Mouse (Mus musculus) MEL (cell line): Measurements from ENCODE around the gene Atp6v1e1. TPM values are rescaled to one million over a fixed set of nuclear protein-coding genes. Genes with fewer than 3 reads are reported as not detected.

Source experiments
- DNase-seq: peaks from one replicate; pipeline ENCODE4 v3.0.0; 2011; ENCODE audit warnings: low read depth, low spot score
- H3K27ac ChIP-seq: 2 replicates; pipeline ENCODE4 v1.5.1; 2012; ENCODE audit warnings: low read depth, mild to moderate bottlenecking, control low read depth, low read length, moderate library complexity; ENCODE audit not compliant: control insufficient read depth
- H3K27me3 ChIP-seq, 2 experiments: fragments of 150-350 bp in 1 of 2; sonication (generic) in 1 of 2; 2 replicates each; pipeline ENCODE4 v1.6.1; 2012; ENCODE audit warnings: low read length in 2 of 2, mild to moderate bottlenecking in 2 of 2, improper control_type of control experiment in 1 of 2, moderate library complexity in 1 of 2; ENCODE audit not compliant: insufficient read depth in 2 of 2, control insufficient read depth in 1 of 2
- H3K36me3 ChIP-seq, 2 experiments: 2 replicates each; pipeline ENCODE4 v1.6.1; 2012 to 2014; ENCODE audit warnings: low read length in 2 of 2, improper control_type of control experiment in 1 of 2, inconsistent platforms in 1 of 2, mild to moderate bottlenecking in 1 of 2; ENCODE audit not compliant: insufficient read depth in 2 of 2, control insufficient read depth in 1 of 2
- H3K4me1 ChIP-seq, 2 experiments: fragments of 150-350 bp in 1 of 2; sonication (generic) in 1 of 2; 2 replicates each; pipeline ENCODE4 v1.6.1; 2012; ENCODE audit warnings: low read length in 2 of 2, improper control_type of control experiment in 1 of 2, mild to moderate bottlenecking in 1 of 2; ENCODE audit not compliant: insufficient read depth in 2 of 2, control insufficient read depth in 1 of 2
- H3K4me3 ChIP-seq, 2 experiments: fragments of 150-350 bp in 1 of 2; sonication (generic) in 1 of 2; 2 replicates each; pipeline ENCODE4 v1.5.1; 2012; ENCODE audit warnings: low read depth in 2 of 2, low read length in 2 of 2, mild to moderate bottlenecking in 2 of 2, moderate library complexity in 2 of 2, control low read depth in 1 of 2, improper control_type of control experiment in 1 of 2; ENCODE audit not compliant: control insufficient read depth in 1 of 2, insufficient read depth in 1 of 2
- H3K79me2 ChIP-seq: 2 replicates; pipeline ENCODE4 v1.6.1; 2012; ENCODE audit warnings: mild to moderate bottlenecking, low read length, moderate library complexity; ENCODE audit not compliant: control insufficient read depth, poor library complexity, insufficient read depth
- H3K9ac ChIP-seq: 2 replicates; pipeline ENCODE4 v1.6.1; 2012; ENCODE audit warnings: low read depth, mild to moderate bottlenecking, control low read depth, low read length, moderate library complexity; ENCODE audit not compliant: control insufficient read depth, poor library complexity, severe bottlenecking
- H3K9me3 ChIP-seq: fragments of 150-350 bp; sonication (generic); replicated peaks from 2 replicates; pipeline ENCODE4 v1.6.1; 2012; ENCODE audit warnings: mild to moderate bottlenecking, low read length, improper control_type of control experiment, moderate library complexity; ENCODE audit not compliant: insufficient read depth
- BHLHE40 ChIP-seq: IDR thresholded peaks from 2 replicates; pipeline ENCODE4 v1.6.1; 2012; ENCODE audit warnings: low read depth, mild to moderate bottlenecking, inconsistent platforms, low read length, improper control_type of control experiment, borderline replicate concordance
- CHD2 ChIP-seq: IDR thresholded peaks from 2 replicates; pipeline ENCODE4 v1.6.1; 2011; ENCODE audit warnings: low read length, improper control_type of control experiment
- GATA1 ChIP-seq: IDR thresholded peaks from 2 replicates; pipeline ENCODE4 v1.6.1; 2011; ENCODE audit warnings: low read depth, low read length, improper control_type of control experiment
- JUND ChIP-seq: IDR thresholded peaks from 2 replicates; pipeline ENCODE4 v1.6.1; 2011; ENCODE audit warnings: low read depth, mild to moderate bottlenecking, improper control_type of control experiment, low read length
- MAFK ChIP-seq: IDR thresholded peaks from 2 replicates; pipeline ENCODE4 v1.6.1; 2011; ENCODE audit warnings: low read depth, mild to moderate bottlenecking, low read length, improper control_type of control experiment, borderline replicate concordance
- MXI1 ChIP-seq: IDR thresholded peaks from 2 replicates; pipeline ENCODE4 v1.6.1; 2011; ENCODE audit warnings: mild to moderate bottlenecking, low read depth, low read length, improper control_type of control experiment
- MYB ChIP-seq: IDR thresholded peaks from 2 replicates; pipeline ENCODE4 v1.6.1; 2011; ENCODE audit warnings: mild to moderate bottlenecking, low read depth, low read length, improper control_type of control experiment
- MYC ChIP-seq: IDR thresholded peaks from 2 replicates; pipeline ENCODE4 v1.6.1; 2011; ENCODE audit warnings: low read depth, mild to moderate bottlenecking, low read length, improper control_type of control experiment, moderate library complexity
- NRF1 ChIP-seq: IDR thresholded peaks from 2 replicates; pipeline ENCODE4 v1.6.1; 2014; ENCODE audit warnings: low read depth, mild to moderate bottlenecking, inconsistent platforms, low read length, improper control_type of control experiment, moderate library complexity; ENCODE audit not compliant: poor library complexity, insufficient read depth, severe bottlenecking
- POLR2AphosphoS5 ChIP-seq: IDR thresholded peaks from 2 replicates; pipeline ENCODE4 v1.6.1; 2012; ENCODE audit warnings: low read depth, borderline replicate concordance, mild to moderate bottlenecking, inconsistent platforms, low read length, moderate library complexity, mixed read lengths
- RCOR1 ChIP-seq: IDR thresholded peaks from 2 replicates; pipeline ENCODE4 v1.6.1; 2012; ENCODE audit warnings: low read depth, mild to moderate bottlenecking, inconsistent platforms, low read length, improper control_type of control experiment
- TBP ChIP-seq: IDR thresholded peaks from 2 replicates; pipeline ENCODE4 v1.8.0; 2011; ENCODE audit warnings: low read depth, low read length, improper control_type of control experiment
- TCF12 ChIP-seq: IDR thresholded peaks from 2 replicates; pipeline ENCODE4 v1.6.1; 2014; ENCODE audit warnings: low read depth, mild to moderate bottlenecking, inconsistent platforms, low read length, improper control_type of control experiment, moderate library complexity
- USF1 ChIP-seq: IDR thresholded peaks from 2 replicates; pipeline ENCODE4 v1.6.1; 2014; ENCODE audit warnings: low read depth, mild to moderate bottlenecking, inconsistent platforms, low read length, improper control_type of control experiment, moderate library complexity
- USF2 ChIP-seq, 2 experiments: IDR thresholded peaks; 2 replicates each; pipeline ENCODE4 v1.6.1; 2011 to 2012; ENCODE audit warnings: improper control_type of control experiment in 2 of 2, low read length in 2 of 2, borderline replicate concordance in 1 of 2, inconsistent platforms in 1 of 2, low read depth in 1 of 2, mild to moderate bottlenecking in 1 of 2; ENCODE audit not compliant: insufficient read depth in 1 of 2
- ZC3H11A ChIP-seq: IDR thresholded peaks from 2 replicates; pipeline ENCODE4 v1.6.1; 2012; ENCODE audit warnings: low read depth, mild to moderate bottlenecking, inconsistent platforms, low read length, improper control_type of control experiment
- ZMIZ1 ChIP-seq: IDR thresholded peaks from 2 replicates; pipeline ENCODE4 v1.6.1; 2012; ENCODE audit warnings: low read depth, mild to moderate bottlenecking, inconsistent platforms, low read length, improper control_type of control experiment, moderate library complexity
- ZNF384 ChIP-seq: IDR thresholded peaks from 2 replicates; pipeline ENCODE4 v1.6.1; 2012; ENCODE audit warnings: low read depth, mild to moderate bottlenecking, inconsistent platforms, low read length, improper control_type of control experiment
- polyA plus RNA-seq, 2 experiments: library from polyadenylated mRNA; stranded (reverse) in 1 of 2; unstranded in 1 of 2; fragments of >175 nt in 1 of 2; fragments of >200 nt in 1 of 2; gene quantifications; 2 replicates each; pipeline versions ENCODE4 v1.2.1 to v1.2.4; 2012; ENCODE audit warnings: low replicate concordance in 2 of 2, low read depth in 1 of 2; ENCODE audit not compliant: insufficient read length in 2 of 2, insufficient read depth in 1 of 2, missing spikeins in 1 of 2
- total RNA-seq: library from RNA; depleted of rRNA; stranded (reverse); fragments of 300-350 nt; gene quantifications from 2 replicates; pipeline ENCODE4 v1.2.3, GENCODE M21; 2012

The Atp6v1e1 gene
- total and polyA plus RNA-seq, 3 experiments = 123 to 129 TPM; not detected in 1

DNA sequence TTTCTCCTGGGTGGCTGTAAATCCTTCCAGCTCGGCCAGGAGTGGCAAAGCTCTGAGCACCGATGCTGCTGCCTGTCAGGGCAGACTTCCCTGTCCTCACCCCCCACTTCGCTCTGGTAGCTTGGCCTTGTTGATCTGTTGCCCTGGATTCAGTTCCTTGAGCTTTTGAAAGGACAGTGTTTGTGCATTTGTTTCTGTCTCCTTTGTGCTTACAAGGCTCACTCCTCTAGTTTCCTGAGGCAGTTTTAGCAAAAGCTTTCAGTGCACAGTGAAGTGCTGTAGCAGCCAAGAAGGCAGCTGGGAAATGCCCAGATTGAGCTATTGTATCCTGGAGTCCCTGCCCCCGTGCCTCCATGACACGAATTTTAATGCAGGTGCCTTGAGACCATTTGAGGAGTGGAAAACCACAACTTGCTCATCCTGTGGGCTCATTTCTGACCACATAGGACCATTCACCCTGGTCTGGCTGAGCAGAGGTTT, 49.4 kb downstream of the Atp6v1e1 start, which contains the start of gene Slc25a18:
TSS of gene Slc25a18 (plus strand) at position 430 of the 480 bp plus-strand sequence.
- no peaks in the 10 kb centered on the region for H3K27me3 ChIP-seq
- TF ChIP-seq JUND (no peak), ZMIZ1 (no peak), MXI1 (no peak), USF1 (no peak), BHLHE40 (no peak), TCF12 (no peak)
- H3K36me3 ChIP-seq = no peaks in the 10 kb centered on the region
- H3K27ac ChIP-seq = no peak within 1 kb of the TSS
- no peak for DNase-seq
- H3K79me2 ChIP-seq = no peaks in the 10 kb centered on the region
- no peak within 1 kb of the TSS for H3K9ac ChIP-seq
- no peaks in the 10 kb centered on the region for H3K4me1 ChIP-seq
- H3K9me3 ChIP-seq = no peaks in the 10 kb centered on the region
- H3K4me3 ChIP-seq = no peak within 1 kb of the TSS

DNA sequence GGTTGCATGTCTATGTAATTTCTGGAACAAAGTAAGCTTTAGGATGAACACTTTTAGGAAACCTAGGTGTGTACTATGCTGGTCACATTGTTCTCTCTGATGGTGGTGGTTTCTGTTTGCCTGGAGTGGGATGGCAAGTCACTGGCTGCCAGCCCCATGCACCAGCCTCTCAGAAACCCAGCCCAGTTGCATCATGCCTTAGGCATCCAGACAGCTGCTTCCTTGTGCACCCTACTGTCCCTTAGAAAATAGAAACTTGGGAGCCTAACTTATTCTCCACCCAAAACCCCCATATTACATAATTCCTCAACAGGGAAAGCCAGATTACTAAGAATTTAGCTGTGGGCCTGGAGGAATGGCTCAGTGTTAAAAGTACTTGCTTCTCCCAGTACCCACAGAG, 50.6 kb downstream of the Atp6v1e1 start:
- Histone ChIP-seq H3K79me2 (no peaks in the 10 kb centered on the region), H3K9me3 (no peaks in the 10 kb centered on the region), H3K27ac (no peak overlapping the region), H3K4me1 (no peaks in the 10 kb centered on the region), H3K27me3 (no peaks in the 10 kb centered on the region), H3K36me3 (no peaks in the 10 kb centered on the region), H3K4me3 (no peak overlapping the region), H3K9ac (no peak overlapping the region)
- DNase-seq = no peak
- no peak for TF ChIP-seq RCOR1
- TF ChIP-seq MXI1 = no peak
- no peak for TF ChIP-seq NRF1
- no peak for TF ChIP-seq POLR2AphosphoS5
- no peak for TF ChIP-seq MYB
- no peak for TF ChIP-seq JUND
- TF ChIP-seq MYC = no peak
- no peak for TF ChIP-seq MAFK
- TF ChIP-seq TBP = no peak
- no peak for TF ChIP-seq CHD2
- no peak for TF ChIP-seq USF2 (IDR thresholded peaks at IDR 0.05; ENCODE audit: borderline replicate concordance in 1 of 2, insufficient read depth in 1 of 2, low read depth in 1 of 2, low read length in 2 of 2)
- no peak for TF ChIP-seq ZC3H11A
- no peak for TF ChIP-seq GATA1
- TF ChIP-seq ZNF384 = no peak
